Mouse (Mus musculus) neural tube, embryonic 13.5 days (tissue): ENCODE results near the gene Efcab3. TPM values are rescaled to one million over a fixed set of nuclear protein-coding genes. Genes with fewer than 3 reads are reported as not detected.
"Not testable (repeated sequence)": the region's sequence is repeated elsewhere in the genome, so short reads cannot be mapped to it uniquely, and the experiment has no call there.

Experiments used
- ATAC-seq: fragments of 200-750 bp; cut with Nextera tagmentation; 2 replicates; pipeline ENCODE4 v1.8.0; 2017; ENCODE audit warnings: low read depth, mild to moderate bottlenecking, moderate TSS enrichment, moderate library complexity
- H3K27ac ChIP-seq: fragments of 300-500 bp; sonication (generic); replicated peaks from 2 replicates; pipeline ENCODE4 v1.5.1; 2015; ENCODE audit warnings: moderate library complexity, mild to moderate bottlenecking, inconsistent platforms
- H3K27me3 ChIP-seq: fragments of 300-500 bp; sonication (generic); 2 replicates; pipeline ENCODE4 v1.6.1; 2015; ENCODE audit warnings: mild to moderate bottlenecking, inconsistent platforms
- H3K36me3 ChIP-seq: fragments of 300-500 bp; sonication (generic); 2 replicates; pipeline ENCODE4 v1.6.1; 2015; ENCODE audit warnings: mild to moderate bottlenecking, inconsistent platforms
- H3K4me1 ChIP-seq: fragments of 300-500 bp; sonication (generic); replicated peaks from 2 replicates; pipeline ENCODE4 v1.6.1; 2015; ENCODE audit warnings: inconsistent platforms
- H3K4me2 ChIP-seq: fragments of 300-500 bp; sonication (generic); 2 replicates; pipeline ENCODE4 v1.6.1; 2015; ENCODE audit warnings: inconsistent platforms, mild to moderate bottlenecking, moderate library complexity
- H3K4me3 ChIP-seq: fragments of 300-500 bp; sonication (generic); 2 replicates; pipeline ENCODE4 v1.5.1; 2015; ENCODE audit warnings: mild to moderate bottlenecking, inconsistent platforms
- H3K9ac ChIP-seq: fragments of 300-500 bp; sonication (generic); 2 replicates; pipeline ENCODE4 v1.6.1; 2015; ENCODE audit warnings: moderate library complexity, mild to moderate bottlenecking, inconsistent platforms
- H3K9me3 ChIP-seq: fragments of 300-500 bp; sonication (generic); 2 replicates; pipeline ENCODE4 v1.6.1; 2016; ENCODE audit warnings: inconsistent platforms
- WGBS: fragments of 180-500 bp; shearing (Covaris S2); methylation state at CpG from one replicate; pipeline ENCODE4 v1.1.7; 2015; 5-methylcytosine and 5-hydroxymethylcytosine counted together
- polyA plus RNA-seq: library from polyadenylated mRNA; unstranded; fragments of >200 nt; fragmentation: Nextera tagmentation; extraction: Ambion mirVana; gene quantifications from 2 replicates; pipeline ENCODE4 v1.2.1, GENCODE M21; 2015

The Efcab3 gene
- polyA plus RNA-seq, 1 experiment from 2014 or later, result not detected

GRCm38 (mm10) chr11:105125735-105126519 lies 62.5 kb downstream of the Efcab3 start, which contains the start of gene Mettl2:
TSS of gene Mettl2 (plus strand) at chr11:105126425.
- H3K4me2 ChIP-seq, result peak within 1 kb of the TSS; percentile 97
- no peaks in the 10 kb centered on the region for H3K9me3 ChIP-seq
- H3K4me3 ChIP-seq, result peak within 1 kb of the TSS; percentile 98
- 2% methylated on average over 24 of the region's 38 CpGs for WGBS
- peaks cover 18% of the 10 kb centered on the region for H3K4me1 ChIP-seq
- peaks cover 18% of the 10 kb centered on the region for H3K36me3 ChIP-seq
- ATAC-seq, result peak; percentile 91
- H3K27ac ChIP-seq, result peak within 1 kb of the TSS; percentile 81
- no peaks in the 10 kb centered on the region for H3K27me3 ChIP-seq
- H3K9ac ChIP-seq, result peak within 1 kb of the TSS; percentile 82

GRCm38 (mm10) chr11:105126520-105127029 lies 63.2 kb downstream of the Efcab3 start:
- Histone ChIP-seq H3K36me3 (peaks cover 23% of the 10 kb centered on the region), H3K9me3 (no peaks in the 10 kb centered on the region), H3K4me2 (peak overlapping the region; percentile 97), H3K27me3 (no peaks in the 10 kb centered on the region), H3K27ac (no peak overlapping the region), H3K4me1 (peaks cover 18% of the 10 kb centered on the region), H3K9ac (peak overlapping the region; percentile 82), H3K4me3 (peak overlapping the region; percentile 98)
- peak; percentile 38 for ATAC-seq
- WGBS, result 1% methylated on average over 49 of the region's 49 CpGs

- 92% methylated on average over 7 of the region's 7 CpGs for WGBS
- Histone ChIP-seq H3K4me2 (no peak overlapping the region), H3K4me1 (no peaks in the 10 kb centered on the region), H3K27me3 (no peaks in the 10 kb centered on the region), H3K9me3 (no peaks in the 10 kb centered on the region), H3K36me3 (peaks cover 97% of the 10 kb centered on the region), H3K27ac (no peak overlapping the region), H3K9ac (no peak overlapping the region), H3K4me3 (no peak overlapping the region)
- ATAC-seq, result no peak
These were observed 72.3 kb downstream of the Efcab3 start for GRCm38 (mm10) chr11:105135692-105136091.

GRCm38 (mm10) chr11:105137255-105137654 lies 73.9 kb downstream of the Efcab3 start:
- not testable (repeated sequence) for H3K4me3 ChIP-seq, H3K9ac ChIP-seq, H3K4me1 ChIP-seq, H3K9me3 ChIP-seq, H3K27ac ChIP-seq, H3K27me3 ChIP-seq, ATAC-seq, H3K4me2 ChIP-seq
- WGBS, result 96% methylated on average over 2 of the region's 2 CpGs
- H3K36me3 ChIP-seq, result peaks cover 90% of the 10 kb centered on the region

GRCm38 (mm10) chr11:105140512-105140911 lies 77.1 kb downstream of the Efcab3 start:
- not testable (repeated sequence) for H3K4me3 ChIP-seq, H3K4me1 ChIP-seq, H3K27me3 ChIP-seq, H3K9ac ChIP-seq, H3K4me2 ChIP-seq, ATAC-seq, H3K27ac ChIP-seq, H3K9me3 ChIP-seq
- WGBS, result 95% methylated on average over 8 of the region's 8 CpGs
- peaks cover 58% of the 10 kb centered on the region for H3K36me3 ChIP-seq

GRCm38 (mm10) chr11:105141115-105141514 lies 77.7 kb downstream of the Efcab3 start:
- Histone ChIP-seq H3K27ac (no peak overlapping the region), H3K27me3 (no peaks in the 10 kb centered on the region), H3K36me3 (peaks cover 52% of the 10 kb centered on the region), H3K4me3 (no peak overlapping the region), H3K9ac (no peak overlapping the region), H3K4me1 (no peaks in the 10 kb centered on the region), H3K4me2 (no peak overlapping the region), H3K9me3 (no peaks in the 10 kb centered on the region)
- 95% methylated on average over 5 of the region's 5 CpGs for WGBS
- no peak for ATAC-seq

- Histone ChIP-seq H3K27ac (no peak overlapping the region), H3K9ac (no peak overlapping the region), H3K4me1 (no peaks in the 10 kb centered on the region), H3K9me3 (no peaks in the 10 kb centered on the region), H3K36me3 (peaks cover 27% of the 10 kb centered on the region), H3K27me3 (no peaks in the 10 kb centered on the region), H3K4me3 (no peak overlapping the region), H3K4me2 (no peak overlapping the region)
- no peak for ATAC-seq
These were observed 80.2 kb downstream of the Efcab3 start for GRCm38 (mm10) chr11:105143564-105143963.

- Histone ChIP-seq H3K9ac (no peak overlapping the region), H3K4me1 (no peaks in the 10 kb centered on the region), H3K27me3 (no peaks in the 10 kb centered on the region), H3K4me3 (no peak overlapping the region), H3K27ac (no peak overlapping the region), H3K9me3 (no peaks in the 10 kb centered on the region), H3K4me2 (no peak overlapping the region), H3K36me3 (peaks cover 22% of the 10 kb centered on the region)
- 88% methylated on average over 3 of the region's 3 CpGs for WGBS
- ATAC-seq, result no peak
These were observed 80.7 kb downstream of the Efcab3 start for GRCm38 (mm10) chr11:105144084-105144483.

- Histone ChIP-seq H3K9ac (no peak overlapping the region), H3K4me2 (no peak overlapping the region), H3K27me3 (no peaks in the 10 kb centered on the region), H3K4me1 (no peaks in the 10 kb centered on the region), H3K9me3 (no peaks in the 10 kb centered on the region), H3K4me3 (no peak overlapping the region), H3K27ac (no peak overlapping the region), H3K36me3 (peaks cover 16% of the 10 kb centered on the region)
- WGBS, result 80% methylated on average over 11 of the region's 11 CpGs
- ATAC-seq, result no peak
These were observed 81.3 kb downstream of the Efcab3 start for GRCm38 (mm10) chr11:105144508-105145210.

GRCm38 (mm10) chr11:105145211-105145610 lies 81.8 kb downstream of the Efcab3 start:
- ATAC-seq, result no peak
- no peaks in the 10 kb centered on the region for H3K9me3 ChIP-seq
- no peaks in the 10 kb centered on the region for H3K4me1 ChIP-seq
- peaks cover 11% of the 10 kb centered on the region for H3K36me3 ChIP-seq
- H3K27ac ChIP-seq, result no peak overlapping the region
- no peak overlapping the region for H3K4me3 ChIP-seq
- no peak overlapping the region for H3K4me2 ChIP-seq
- no peaks in the 10 kb centered on the region for H3K27me3 ChIP-seq
- 93% methylated on average over 10 of the region's 10 CpGs for WGBS
- H3K9ac ChIP-seq, result no peak overlapping the region

GRCm38 (mm10) chr11:105146593-105146992 lies 83.2 kb downstream of the Efcab3 start, which contains the start of gene Gm10842:
TSS of gene Gm10842 (plus strand) at chr11:105146893.
- H3K4me3 ChIP-seq, result no peak within 1 kb of the TSS
- no peak for ATAC-seq
- no peak within 1 kb of the TSS for H3K9ac ChIP-seq
- no peaks in the 10 kb centered on the region for H3K27me3 ChIP-seq
- H3K4me2 ChIP-seq, result no peak within 1 kb of the TSS
- no peak within 1 kb of the TSS for H3K27ac ChIP-seq
- no peaks in the 10 kb centered on the region for H3K9me3 ChIP-seq
- no peaks in the 10 kb centered on the region for H3K36me3 ChIP-seq
- WGBS, result 82% methylated on average over 3 of the region's 3 CpGs
- peaks cover 5% of the 10 kb centered on the region for H3K4me1 ChIP-seq

- Histone ChIP-seq H3K36me3 (no peaks in the 10 kb centered on the region), H3K9ac (no peak overlapping the region), H3K4me3 (no peak overlapping the region), H3K4me1 (peaks cover 21% of the 10 kb centered on the region), H3K27ac (no peak overlapping the region), H3K4me2 (no peak overlapping the region), H3K9me3 (no peaks in the 10 kb centered on the region), H3K27me3 (no peaks in the 10 kb centered on the region)
- WGBS, result 91% methylated on average over 3 of the region's 3 CpGs
- ATAC-seq, result no peak
These were observed 86.0 kb downstream of the Efcab3 start for GRCm38 (mm10) chr11:105149353-105149752.
